Mouse (Mus musculus): ENCODE data around the gene Usf1. TPM values are rescaled to one million over a fixed set of nuclear protein-coding genes. Genes with fewer than 3 reads are reported as not detected.

The Usf1 gene
- 54.0 and 85.7 TPM in 2 replicates for polyA plus RNA-seq (2012; ENCODE audit: low replicate concordance)

DNA sequence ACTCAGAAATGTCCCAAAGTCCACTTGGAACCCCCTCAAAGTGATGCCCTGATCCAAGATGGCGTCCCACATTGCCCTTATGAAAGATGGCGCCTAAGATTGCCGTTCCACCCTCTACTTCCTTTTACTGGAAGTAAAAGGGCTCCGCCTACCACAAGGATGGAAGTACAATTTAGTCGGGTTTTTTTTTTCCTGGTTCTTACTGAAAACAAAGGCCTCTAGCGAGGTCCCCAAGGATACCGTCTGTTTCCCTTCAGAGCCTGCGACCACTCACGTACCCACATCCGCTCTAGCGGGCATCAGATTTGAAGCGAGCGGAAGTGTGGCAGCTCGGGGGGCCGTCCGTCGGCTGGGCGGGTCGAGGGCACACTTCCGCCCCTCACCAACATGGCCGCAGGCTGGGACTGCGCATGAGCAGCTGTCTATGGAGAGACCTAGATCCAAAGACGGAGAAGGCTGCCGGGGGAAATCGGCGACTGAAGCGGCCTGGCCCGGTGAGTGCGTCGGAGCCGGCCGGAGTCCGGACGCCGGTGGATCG is at the start of gene Usf1:
Gene Usf1, plus strand, starts transcription at position 367 of the 538 bp plus-strand sequence.

DNA sequence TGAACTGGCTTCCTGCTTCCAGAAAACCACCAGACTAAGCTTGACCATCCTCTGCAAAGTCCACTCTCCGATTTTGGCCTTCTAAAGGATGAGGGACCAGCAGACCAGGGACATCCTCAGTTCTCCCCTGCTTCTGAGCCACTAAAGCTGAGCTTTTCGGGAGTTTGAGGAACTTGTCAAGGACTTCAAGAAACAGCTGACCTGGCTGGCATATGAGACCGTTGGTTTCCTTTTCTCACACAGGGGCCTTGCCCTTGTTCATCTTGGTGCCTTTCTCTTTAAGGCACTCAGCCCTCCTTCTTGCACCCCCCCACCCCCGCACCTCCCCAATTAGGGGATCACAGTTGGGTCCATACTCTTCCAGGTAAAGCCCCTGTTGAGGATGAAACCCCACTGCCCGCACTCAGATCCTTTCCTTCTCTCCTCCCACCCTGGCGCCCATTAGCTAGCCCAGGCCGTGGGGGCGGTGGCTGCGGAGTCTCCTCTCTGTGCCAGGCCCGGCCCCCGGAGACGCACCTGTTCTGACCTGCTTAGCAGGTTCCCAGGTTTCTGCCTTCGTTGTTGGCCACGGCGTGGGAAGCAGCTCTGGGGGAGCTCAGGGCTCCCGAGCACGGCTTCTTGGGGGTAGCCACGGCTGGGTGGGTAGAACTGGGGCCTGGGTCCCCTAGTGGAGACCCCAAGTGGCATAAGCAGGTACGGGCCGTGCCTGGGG is 41.1 kb upstream of the Usf1 start, which contains the start of gene Nectin4:
Gene Nectin4, plus strand, starts transcription at position 255 of the 712 bp plus-strand sequence.

DNA sequence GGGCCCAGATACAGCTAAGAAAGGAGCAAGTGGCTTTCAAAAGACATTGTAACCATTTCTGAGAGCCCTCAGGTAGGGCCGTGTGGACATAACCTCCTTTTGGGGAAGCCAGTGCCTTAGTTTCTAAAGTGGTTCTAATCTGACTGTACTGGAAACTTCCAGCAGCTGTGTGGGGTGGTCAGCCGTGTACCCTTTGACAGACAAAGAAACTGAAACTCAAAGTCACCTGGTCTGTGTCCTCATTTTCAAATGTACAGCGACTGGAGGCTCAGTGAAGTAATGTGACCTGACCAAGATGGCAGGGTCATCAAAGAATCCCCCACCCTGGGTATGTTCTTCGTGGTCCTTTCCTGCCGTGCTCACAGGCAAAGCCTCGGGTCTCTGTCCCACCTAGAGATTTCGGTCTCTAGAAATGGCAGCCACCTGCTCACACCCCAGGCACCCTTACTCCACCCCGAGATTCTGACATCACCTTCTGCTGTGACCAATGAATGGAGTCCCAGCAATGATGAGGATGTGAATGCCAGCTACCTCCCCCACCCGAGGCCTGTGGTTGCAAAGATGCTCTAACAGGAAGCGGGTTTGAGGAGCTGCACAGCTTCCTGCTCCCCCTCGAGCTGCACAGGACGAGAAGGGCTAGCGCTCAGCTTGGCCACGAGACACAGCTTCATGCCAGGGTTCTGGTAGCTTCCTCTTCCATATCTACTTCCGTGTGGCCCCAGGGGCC is 22.6 kb upstream of the Usf1 start, which contains the start of gene Arhgap30:
Gene Arhgap30, plus strand, starts transcription at position 579 of the 727 bp plus-strand sequence.

DNA sequence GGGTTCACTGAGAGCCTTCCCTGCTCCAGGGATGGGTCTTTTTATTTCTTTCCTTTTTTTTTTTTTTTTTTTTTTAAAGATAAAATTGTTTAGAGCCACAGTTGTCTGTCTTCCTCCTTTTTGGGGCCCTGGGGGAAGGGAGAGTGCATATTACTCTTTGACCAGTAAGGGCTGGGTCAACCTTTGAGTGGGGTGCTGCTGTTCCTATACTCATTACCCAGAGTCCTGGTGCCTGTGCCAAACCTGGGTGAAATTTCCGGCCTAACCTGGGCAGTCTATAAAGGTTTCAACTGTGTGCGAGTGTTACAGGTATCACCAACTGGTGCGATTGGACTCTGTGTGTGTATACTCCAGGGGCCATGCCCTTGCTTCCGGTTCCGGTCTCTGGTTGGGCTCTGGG is 7.5 kb downstream of the Usf1 start, which contains the start of gene Tstd1:
Gene Tstd1, plus strand, starts transcription at position 213 of the 400 bp plus-strand sequence.

DNA sequence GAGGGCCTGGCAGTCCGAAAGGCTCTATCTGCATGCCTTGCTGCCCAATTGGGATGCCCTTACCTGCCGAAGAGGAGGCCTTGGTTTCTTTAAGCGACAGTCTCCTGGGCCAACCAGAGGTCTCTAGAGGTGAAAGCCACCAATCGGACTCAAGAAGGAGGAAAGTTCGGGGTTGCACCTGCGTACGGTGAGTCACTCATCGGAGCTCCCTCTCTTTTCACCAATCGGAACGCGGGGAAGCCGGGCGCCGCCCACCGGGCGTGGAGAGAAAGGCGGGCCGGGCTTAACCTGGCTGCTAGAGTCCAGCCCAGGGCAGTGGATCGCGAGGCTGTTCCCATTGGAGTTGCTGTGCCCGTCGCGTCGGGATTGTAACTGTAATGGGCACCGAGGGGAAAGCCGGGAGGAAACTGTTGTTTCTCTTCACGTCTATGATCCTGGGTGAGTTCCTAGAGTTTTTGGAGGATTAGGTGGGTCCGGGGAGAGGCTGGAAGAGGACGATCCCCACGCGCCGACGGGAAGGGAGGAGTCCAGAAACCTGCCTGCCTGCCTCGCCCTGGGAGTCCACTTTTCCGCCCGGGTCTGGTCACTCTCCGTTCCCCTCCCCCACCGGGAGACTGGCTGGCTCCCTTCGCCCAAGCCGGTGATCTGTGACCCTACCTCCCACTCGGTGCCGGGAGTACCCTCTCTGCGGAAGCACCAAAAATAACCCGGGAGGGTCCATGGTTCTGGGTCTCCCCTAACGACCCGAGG is 26.3 kb downstream of the Usf1 start, which contains the start of gene F11r:
Gene F11r, plus strand, starts transcription at position 272 of the 750 bp plus-strand sequence.

Other genes starting within 250 kb of the Usf1 start
- 0.66 and 1.8 TPM in 2 replicates for gene Pcp4l1, start 215.0 kb upstream of the Usf1 start, polyA plus RNA-seq (2012; ENCODE audit: low replicate concordance)
- not detected in 2 replicates for gene Nr1i3, start 197.3 kb upstream of the Usf1 start, polyA plus RNA-seq (2012; ENCODE audit: low replicate concordance)
- 18.3 and 19.3 TPM in 2 replicates for gene Tomm40l, start 188.8 kb upstream of the Usf1 start, polyA plus RNA-seq (2012; ENCODE audit: low replicate concordance)
- not detected in 2 replicates for gene Apoa2, start 186.3 kb upstream of the Usf1 start, polyA plus RNA-seq (2012; ENCODE audit: low replicate concordance)
- 33.6 and 46.3 TPM in 2 replicates for gene Fcer1g, start 176.9 kb upstream of the Usf1 start, polyA plus RNA-seq (2012; ENCODE audit: low replicate concordance)
- 0.04 and 0.17 TPM in 2 replicates for gene Adamts4, start 160.9 kb upstream of the Usf1 start, polyA plus RNA-seq (2012; ENCODE audit: low replicate concordance)
- 29.8 and 80.2 TPM in 2 replicates for gene Ndufs2, start 159.9 kb upstream of the Usf1 start, polyA plus RNA-seq (2012; ENCODE audit: low replicate concordance)
- 63.2 and 69.5 TPM in 2 replicates for gene B4galt3, start 141.0 kb upstream of the Usf1 start, polyA plus RNA-seq (2012; ENCODE audit: low replicate concordance)
- gene Ppox, start 130.1 kb upstream of the Usf1 start, polyA plus RNA-seq (2012; ENCODE audit: low replicate concordance), result 29.7 and 70.3 TPM in 2 replicates
- 77.2 and 163 TPM in 2 replicates for gene Usp21, start 123.3 kb upstream of the Usf1 start, polyA plus RNA-seq (2012; ENCODE audit: low replicate concordance)
- gene Ufc1, start 116.3 kb upstream of the Usf1 start, polyA plus RNA-seq (2012; ENCODE audit: low replicate concordance), result 17.7 and 40.2 TPM in 2 replicates
- gene Dedd, start 82.2 kb upstream of the Usf1 start, polyA plus RNA-seq (2012; ENCODE audit: low replicate concordance), result 11.6 and 25.3 TPM in 2 replicates
- gene Nit1, start 65.7 kb upstream of the Usf1 start, polyA plus RNA-seq (2012; ENCODE audit: low replicate concordance), result 9.5 and 14.3 TPM in 2 replicates
- 6.8 and 10.4 TPM in 2 replicates for gene Pfdn2, start 65.6 kb upstream of the Usf1 start, polyA plus RNA-seq (2012; ENCODE audit: low replicate concordance)
- gene Klhdc9, start 50.5 kb upstream of the Usf1 start, polyA plus RNA-seq (2012; ENCODE audit: low replicate concordance), result 0.44 and 0.99 TPM in 2 replicates
- 2.4 and 3.8 TPM in 2 replicates for gene Nectin4, start 41.2 kb upstream of the Usf1 start, polyA plus RNA-seq (2012; ENCODE audit: low replicate concordance)
- 174 and 196 TPM in 2 replicates for gene Arhgap30, start 22.4 kb upstream of the Usf1 start, polyA plus RNA-seq (2012; ENCODE audit: low replicate concordance)
- 1.4 TPM in 1 of 2 replicates, not detected in the other for gene Tstd1, start 7.6 kb downstream of the Usf1 start, polyA plus RNA-seq (2012; ENCODE audit: low replicate concordance)
- 0.16 and 1.7 TPM in 2 replicates for gene F11r, start 26.2 kb downstream of the Usf1 start, polyA plus RNA-seq (2012; ENCODE audit: low replicate concordance)
- gene Alyref2, start 92.2 kb downstream of the Usf1 start, polyA plus RNA-seq (2012; ENCODE audit: low replicate concordance), result 17.0 and 18.6 TPM in 2 replicates
- 0.36 and 1.6 TPM in 2 replicates for gene Itln1, start 124.0 kb downstream of the Usf1 start, polyA plus RNA-seq (2012; ENCODE audit: low replicate concordance)
- 1.1 and 1.5 TPM in 2 replicates for gene Cd244a, start 147.9 kb downstream of the Usf1 start, polyA plus RNA-seq (2012; ENCODE audit: low replicate concordance)
- 10.9 and 18.3 TPM in 2 replicates for gene Ly9, start 196.1 kb downstream of the Usf1 start, polyA plus RNA-seq (2012; ENCODE audit: low replicate concordance)
- 5.1 and 5.5 TPM in 2 replicates for gene Slamf7, start 241.7 kb downstream of the Usf1 start, polyA plus RNA-seq (2012; ENCODE audit: low replicate concordance)

Data from hematopoietic multipotent progenitor cell, adult 10-12 weeks (in vitro differentiated cells).